15 mouse cellular contexts compared by ENCODE assay signal in the genomic region with DNA sequence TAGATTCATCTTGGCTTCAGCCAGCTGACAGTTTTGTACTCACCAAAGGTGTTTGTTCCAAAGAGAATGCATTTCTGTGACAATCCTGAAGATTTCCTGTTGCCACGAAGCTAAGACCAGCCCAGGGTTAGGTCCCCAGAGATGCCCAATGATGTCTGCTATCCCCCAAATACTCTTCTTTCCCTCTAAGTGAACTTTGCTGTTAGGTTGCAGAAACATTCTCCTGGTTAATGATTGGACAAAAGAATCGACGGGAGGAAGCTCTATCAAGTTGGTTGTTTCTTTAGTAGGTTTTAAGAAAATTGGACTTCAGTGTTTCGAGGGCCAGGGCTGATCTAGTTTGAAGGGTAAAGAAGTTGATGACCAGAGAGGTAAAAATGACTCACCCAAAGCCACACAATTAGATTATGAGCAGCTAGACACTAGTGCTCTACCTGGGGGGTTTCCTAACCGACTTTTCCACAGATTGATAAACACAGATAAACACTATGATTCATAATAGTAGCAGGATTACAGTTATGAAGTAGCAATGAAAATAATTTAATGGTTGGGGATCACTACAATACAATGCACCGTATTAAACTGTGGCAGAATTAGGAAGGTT. TPM values are rescaled to one million over a fixed set of nuclear protein-coding genes. Genes with fewer than 3 reads are reported as not detected.
DNase-seq lines count a peak whose midpoint lies in the region; ATAC-seq and TF ChIP-seq lines count a peak whose summit lies in the region.
"Had no signal": no experiment of that assay in that cellular context is flagged by ENCODE, and none has a peak within 500 bp of the region (broad histone marks: within the 10 kb centered on the region; RNA-seq: fewer than 3 reads in every experiment).

A gene (minus strand): TSS at position 160 of the 604 bp plus-strand sequence.

- 84% methylated on average over 6 of the region's 6 CpGs for WGBS in heart, embryonic 10.5 days
- 88% methylated on average over 6 of the region's 6 CpGs for WGBS in midbrain, embryonic 11.5 days
- WGBS in midbrain, embryonic 14.5 days, result 87% methylated on average over 6 of the region's 6 CpGs
- 52% methylated on average over 6 of the region's 6 CpGs for WGBS in liver, postnatal 0 days (ENCODE audit: insufficient replicate concordance)

- no peak within 1 kb of the TSS for H3K4me2 ChIP-seq in midbrain, embryonic 11.5 days
- H3K4me2 ChIP-seq in midbrain, embryonic 14.5 days (ENCODE audit: low read length), result no peak within 1 kb of the TSS
- H3K4me2 ChIP-seq in liver, postnatal 0 days (ENCODE audit: low read depth, low read length), result peak within 1 kb of the TSS; percentile 54
- H3K4me2 ChIP-seq: hindbrain, embryonic 12.5 days; kidney, embryonic 15.5 days; stomach, embryonic 15.5 days had no signal

- H3K27ac ChIP-seq in heart, embryonic 10.5 days, result no peak within 1 kb of the TSS
- H3K27ac ChIP-seq in midbrain, embryonic 11.5 days (ENCODE audit: low read depth, low read length), result no peak within 1 kb of the TSS
- H3K27ac ChIP-seq in midbrain, embryonic 14.5 days (replicated peaks; ENCODE audit: low read depth, low read length), result no peak within 1 kb of the TSS
- H3K27ac ChIP-seq in liver, postnatal 0 days (ENCODE audit: low read depth), result peak within 1 kb of the TSS; percentile 30; the same call in 1 of the 2 replicates
- H3K27ac ChIP-seq: hindbrain, embryonic 12.5 days; kidney, embryonic 15.5 days; stomach, embryonic 15.5 days had no signal

- no peak for TF ChIP-seq CTCF in liver, postnatal 0 days (IDR thresholded peaks at IDR 0.05; ENCODE audit: low read depth)

- no peaks in the 10 kb centered on the region for H3K36me3 ChIP-seq in heart, embryonic 10.5 days
- no peaks in the 10 kb centered on the region for H3K36me3 ChIP-seq in midbrain, embryonic 11.5 days (ENCODE audit: control insufficient read depth, insufficient read depth, low read length)
- no peaks in the 10 kb centered on the region for H3K36me3 ChIP-seq in midbrain, embryonic 14.5 days (ENCODE audit: control insufficient read depth, insufficient read depth, low read length)
- no peaks in the 10 kb centered on the region for H3K36me3 ChIP-seq in liver, postnatal 0 days (replicated peaks; ENCODE audit: insufficient read depth, low read length)
- H3K36me3 ChIP-seq: hindbrain, embryonic 12.5 days; kidney, embryonic 15.5 days; stomach, embryonic 15.5 days had no signal

- H3K4me3 ChIP-seq in heart, embryonic 10.5 days, result no peak within 1 kb of the TSS
- H3K4me3 ChIP-seq in midbrain, embryonic 11.5 days (ENCODE audit: low read depth, low read length), result no peak within 1 kb of the TSS
- no peak within 1 kb of the TSS for H3K4me3 ChIP-seq in midbrain, embryonic 14.5 days (replicated peaks; ENCODE audit: low read depth, low read length)
- H3K4me3 ChIP-seq in liver, postnatal 0 days (ENCODE audit: low read depth, low read length), result peak within 1 kb of the TSS; percentile 29
- H3K4me3 ChIP-seq: hindbrain, embryonic 12.5 days; kidney, embryonic 15.5 days; stomach, embryonic 15.5 days had no signal

- ATAC-seq in midbrain, embryonic 11.5 days (ENCODE audit: low FRiP score), result no peak
- no peak for ATAC-seq in midbrain, embryonic 14.5 days (ENCODE audit: low FRiP score, low TSS enrichment)
- ATAC-seq in liver, postnatal 0 days, result peak; percentile 29; the same call in 1 of the 2 replicates

- no peak for DNase-seq in heart, adult 8-10 months (ENCODE audit: low spot score)
- no peak for DNase-seq in heart, embryonic 10.5 days (ENCODE audit: low spot score)
- peak; percentile 35 for DNase-seq in midbrain, embryonic 11.5 days (ENCODE audit: low spot score, missing footprints)
- no peak for DNase-seq in midbrain, embryonic 14.5 days
- DNase-seq in heart, postnatal 25 days (ENCODE audit: low spot score), result no peak
- DNase-seq in liver, postnatal 0 days, result no peak
- DNase-seq in cerebellum, postnatal 10 days, result no peak
- DNase-seq: cerebellum, adult 8-10 months; gastrocnemius, postnatal 14 days; layer of hippocampus, adult 9-11 months; lung, adult 2 months; thymus, postnatal 25 days had no signal

- no peaks in the 10 kb centered on the region for H3K27me3 ChIP-seq in heart, embryonic 10.5 days (ENCODE audit: insufficient read depth, poor library complexity, severe bottlenecking)
- no peaks in the 10 kb centered on the region for H3K27me3 ChIP-seq in midbrain, embryonic 11.5 days (ENCODE audit: control insufficient read depth, insufficient read depth, low read length)
- no peaks in the 10 kb centered on the region for H3K27me3 ChIP-seq in midbrain, embryonic 14.5 days (ENCODE audit: control insufficient read depth, insufficient read depth, low read length)
- no peaks in the 10 kb centered on the region for H3K27me3 ChIP-seq in liver, postnatal 0 days (ENCODE audit: insufficient read depth, low read length)
- H3K27me3 ChIP-seq: hindbrain, embryonic 12.5 days; kidney, embryonic 15.5 days; stomach, embryonic 15.5 days had no signal

- H3K4me1 ChIP-seq in heart, embryonic 10.5 days, result no peaks in the 10 kb centered on the region
- no peaks in the 10 kb centered on the region for H3K4me1 ChIP-seq in midbrain, embryonic 11.5 days (ENCODE audit: control insufficient read depth, insufficient read depth, low read length)
- H3K4me1 ChIP-seq in midbrain, embryonic 14.5 days (ENCODE audit: control insufficient read depth, insufficient read depth, low read length), result no peaks in the 10 kb centered on the region
- H3K4me1 ChIP-seq in liver, postnatal 0 days (ENCODE audit: insufficient read depth), result peaks cover 3% of the 10 kb centered on the region; the same call in 1 of the 2 replicates
- H3K4me1 ChIP-seq: hindbrain, embryonic 12.5 days; kidney, embryonic 15.5 days; stomach, embryonic 15.5 days had no signal

- H3K9ac ChIP-seq in midbrain, embryonic 11.5 days (ENCODE audit: low read length), result no peak within 1 kb of the TSS
- no peak within 1 kb of the TSS for H3K9ac ChIP-seq in midbrain, embryonic 14.5 days (replicated peaks; ENCODE audit: low read length)
- H3K9ac ChIP-seq in liver, postnatal 0 days (replicated peaks), result peak within 1 kb of the TSS; percentile 18; the same call in 1 of the 2 replicates
- H3K9ac ChIP-seq: hindbrain, embryonic 12.5 days; kidney, embryonic 15.5 days; stomach, embryonic 15.5 days had no signal

- TF ChIP-seq EP300 in liver, postnatal 0 days (IDR thresholded peaks at IDR 0.05; ENCODE audit: low read depth), result no peak

- no peaks in the 10 kb centered on the region for H3K9me3 ChIP-seq in heart, embryonic 10.5 days
- no peaks in the 10 kb centered on the region for H3K9me3 ChIP-seq in midbrain, embryonic 11.5 days (ENCODE audit: control insufficient read depth, low read length)
- no peaks in the 10 kb centered on the region for H3K9me3 ChIP-seq in midbrain, embryonic 14.5 days (ENCODE audit: control insufficient read depth, low read length)
- H3K9me3 ChIP-seq in liver, postnatal 0 days (ENCODE audit: low read length), result no peaks in the 10 kb centered on the region
- H3K9me3 ChIP-seq: hindbrain, embryonic 12.5 days; kidney, embryonic 15.5 days; stomach, embryonic 15.5 days had no signal

- intact Hi-C loops in heart, postnatal 25 days (cut with DNase I), result no loop called here

RNA-seq across cellular contexts. Expression of the gene that starts here (rescaled TPM):
- total RNA-seq in heart, adult 8-10 months (2022), result 10 to 100 TPM; 37.6 to 48.8 (median 44.3) TPM
- polyA plus RNA-seq in heart, embryonic 10.5 days (2016; fragmentation: Nextera tagmentation; extraction: Ambion mirVana), result 3.2 and 6.5 TPM in 2 replicates
- polyA plus RNA-seq in midbrain, embryonic 11.5 days (2014; fragmentation: Nextera tagmentation; extraction: Ambion mirVana), result 0.31 and 0.48 TPM in 2 replicates
- polyA plus RNA-seq in midbrain, embryonic 14.5 days (2014; fragmentation: Nextera tagmentation; extraction: Ambion mirVana), result 3.1 and 6.2 TPM in 2 replicates
- total RNA-seq in heart, postnatal 25 days (2021), result 10 to 100 TPM; 48.0 to 53.7 TPM
- polyA plus RNA-seq in liver, postnatal 0 days (2015; fragmentation: Nextera tagmentation; extraction: Ambion mirVana), result 6.4 and 6.6 TPM in 2 replicates

Comparison
In these comparisons a context has a peak if more than half of its experiments do, and no peak if none do; other contexts are left out.
1. Peak in DNase-seq in midbrain, embryonic 11.5 days; RNA of the gene not detected or under 1 TPM.